Mouse (Mus musculus) stomach, postnatal 0 days (tissue): ENCODE results near the gene Mok.

Source experiments
- CTCF ChIP-seq: IDR thresholded peaks from 2 replicates; pipeline ENCODE4 v1.5.1; 2016; ENCODE audit warnings: antibody characterized with exemption, low read depth, mild to moderate bottlenecking, moderate library complexity
- EP300 ChIP-seq: optimal IDR thresholded peaks from 2 replicates; pipeline ENCODE3; 2016; ENCODE audit warnings: antibody characterized with exemption

- TF ChIP-seq CTCF (no peak), EP300 (no peak)
These were observed 32.3 kb downstream of the Mok start for GRCm38 (mm10) chr12:110808430-110808829.
